Mouse (Mus musculus): ENCODE results near the gene Vps13a. TPM values are rescaled to one million over a fixed set of nuclear protein-coding genes. Genes with fewer than 3 reads are reported as not detected.
"Not testable (repeated sequence)": the region's sequence is repeated elsewhere in the genome, so short reads cannot be mapped to it uniquely, and the experiment has no call there.

Gene Vps13a
- 10 to 100 TPM; 25.9 to 26.8 TPM for total RNA-seq (2021)
- long read RNA-seq, experiment 1, partial matches to known transcripts: 2 of 3 reads
- long read RNA-seq, experiment 1, other reads (novel, unspliced or antisense): 1 of 3 reads
- long read RNA-seq, experiment 2, partial matches to known transcripts: 0 of 1 reads
- long read RNA-seq, experiment 2, other reads (novel, unspliced or antisense): 1 of 1 reads

GRCm38 (mm10) chr19:16780790-16781384, at the start of gene Vps13a:
Gene Vps13a (minus strand): TSS chr19:16780933.
- peak; percentile 91 to 94 for DNase-seq
- intact Hi-C loops (cut with DNase I): no loop called here

GRCm38 (mm10) chr19:16827657-16828056, 46.9 kb upstream of the Vps13a start:
- DNase-seq: no peak
- intact Hi-C loops (cut with DNase I): no loop called here

GRCm38 (mm10) chr19:16825228-16825627, 44.5 kb upstream of the Vps13a start:
- intact Hi-C loops (cut with DNase I): no loop called here
- no peak for DNase-seq

DNA sequence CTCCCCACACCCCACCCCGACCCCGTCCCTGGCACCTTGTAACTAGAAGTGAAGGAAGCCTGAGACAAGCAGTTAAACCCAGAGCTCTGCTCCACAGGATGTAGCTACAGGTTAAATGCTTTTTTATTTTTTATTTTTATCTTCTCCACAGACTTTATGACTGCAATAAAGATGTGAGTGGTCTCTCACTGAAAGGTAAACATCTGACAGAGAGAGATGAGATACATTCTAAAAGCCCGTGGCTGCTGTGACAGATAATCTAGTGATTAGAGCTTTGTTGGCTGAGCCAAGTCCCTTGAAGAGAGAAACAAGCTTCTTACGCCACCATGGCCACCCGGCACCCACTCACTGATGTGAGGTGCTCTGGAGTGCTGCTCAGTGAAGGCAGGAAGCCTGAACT, 34.1 kb upstream of the Vps13a start:
- intact Hi-C loops (cut with DNase I): no loop called here
- DNase-seq: no peak

GRCm38 (mm10) chr19:16813306-16813705, 32.6 kb upstream of the Vps13a start:
- intact Hi-C loops (cut with DNase I): no loop called here
- no peak for DNase-seq

DNA sequence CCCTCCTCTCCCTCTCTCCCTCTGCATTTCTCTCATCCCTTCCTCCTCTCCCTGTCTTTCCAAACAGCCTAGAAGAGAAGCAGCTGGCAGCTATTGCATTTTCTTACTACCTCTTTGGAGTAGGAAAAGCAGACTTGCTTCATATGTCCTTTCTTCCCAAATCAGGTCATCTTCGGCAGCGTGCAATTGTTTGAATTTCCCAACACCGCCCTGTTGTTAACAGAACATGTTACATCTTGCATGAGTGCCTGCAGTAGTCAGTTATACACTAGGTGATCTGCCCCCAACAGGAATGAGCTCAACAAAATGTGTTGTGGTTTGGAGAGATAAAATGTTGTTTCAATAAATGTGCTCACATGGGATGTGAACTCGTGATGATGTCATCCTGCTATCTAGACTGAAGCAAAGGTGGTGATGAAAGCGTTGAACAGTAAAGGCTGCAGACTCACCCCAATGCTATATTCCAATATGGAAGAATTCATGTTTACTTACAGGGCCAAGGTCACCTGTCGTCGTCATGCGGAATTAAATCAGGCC, 31.4 kb upstream of the Vps13a start:
- intact Hi-C loops (cut with DNase I): no loop called here
- no peak for DNase-seq

DNA sequence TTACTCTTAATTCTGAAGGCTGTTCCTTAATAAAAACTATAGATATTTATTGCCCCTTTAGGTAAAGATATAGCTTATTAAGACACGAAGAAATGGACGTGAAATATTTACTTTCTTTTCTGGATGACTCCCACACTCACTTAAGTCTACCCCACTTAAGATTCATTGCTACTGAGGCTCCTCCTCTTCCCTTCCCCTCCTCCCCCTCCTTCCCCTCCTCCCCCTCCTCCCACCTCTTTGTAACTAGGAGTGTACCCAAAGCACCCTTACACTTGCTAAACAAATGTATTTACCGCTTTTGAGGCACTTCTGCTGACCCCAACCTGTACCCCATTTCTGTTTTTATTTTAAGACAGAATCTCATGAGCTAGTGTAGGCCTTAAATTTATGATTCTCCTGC, 24.4 kb upstream of the Vps13a start:
- DNase-seq: no peak
- intact Hi-C loops (cut with DNase I): no loop called here

DNA sequence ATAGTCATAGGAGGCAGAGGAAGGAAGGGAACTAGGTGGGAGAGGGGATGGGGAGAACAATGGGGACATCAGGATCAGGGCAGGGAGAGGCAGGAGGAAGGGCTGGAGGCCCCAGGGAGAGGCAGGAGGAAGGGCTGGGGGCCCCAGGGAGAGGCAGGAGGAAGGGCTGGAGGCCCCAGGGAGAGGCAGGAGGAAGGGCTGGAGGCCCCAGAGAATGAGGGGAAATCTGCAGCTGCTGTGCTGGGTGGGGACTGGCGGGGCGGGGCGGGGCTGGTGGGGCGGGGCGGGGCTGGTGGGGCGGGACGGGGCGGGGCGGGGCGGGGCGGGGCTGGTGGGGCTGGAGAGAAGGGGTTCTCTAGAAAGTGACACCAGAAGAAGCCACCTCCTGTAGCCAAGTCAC, 23.8 kb upstream of the Vps13a start:
- intact Hi-C loops (cut with DNase I): no loop called here
- DNase-seq: no peak

GRCm38 (mm10) chr19:16802707-16803106, 22.0 kb upstream of the Vps13a start:
- DNase-seq: peak; percentile 12 to 59
- intact Hi-C loops (cut with DNase I): no loop called here

GRCm38 (mm10) chr19:16802123-16802522, 21.4 kb upstream of the Vps13a start:
- DNase-seq: no peak
- intact Hi-C loops (cut with DNase I): no loop called here

DNA sequence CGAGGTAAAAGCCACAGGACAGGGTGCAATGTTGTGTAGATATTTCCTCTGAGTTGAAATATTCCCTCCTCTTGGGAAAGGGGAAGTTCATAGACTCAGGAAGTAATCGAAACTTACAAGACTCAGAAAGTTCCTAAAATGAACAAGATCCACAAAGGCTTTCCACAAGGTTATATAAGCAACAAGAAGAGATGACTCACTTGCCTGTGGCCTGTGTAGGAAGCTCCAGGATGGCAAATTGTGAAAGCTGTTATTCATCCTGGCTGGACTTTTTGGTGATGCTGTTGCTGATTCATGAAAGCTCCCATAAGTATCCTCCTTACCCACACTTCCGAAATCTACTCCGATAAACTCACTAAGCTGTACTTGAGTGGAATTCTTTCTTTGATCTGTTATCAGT, 17.2 kb upstream of the Vps13a start:
- no peak for DNase-seq
- intact Hi-C loops (cut with DNase I): loop anchor here (10.0 kb wide), 1 partner anchor 587 kb away; no protein-coding TSS in a partner anchor

DNA sequence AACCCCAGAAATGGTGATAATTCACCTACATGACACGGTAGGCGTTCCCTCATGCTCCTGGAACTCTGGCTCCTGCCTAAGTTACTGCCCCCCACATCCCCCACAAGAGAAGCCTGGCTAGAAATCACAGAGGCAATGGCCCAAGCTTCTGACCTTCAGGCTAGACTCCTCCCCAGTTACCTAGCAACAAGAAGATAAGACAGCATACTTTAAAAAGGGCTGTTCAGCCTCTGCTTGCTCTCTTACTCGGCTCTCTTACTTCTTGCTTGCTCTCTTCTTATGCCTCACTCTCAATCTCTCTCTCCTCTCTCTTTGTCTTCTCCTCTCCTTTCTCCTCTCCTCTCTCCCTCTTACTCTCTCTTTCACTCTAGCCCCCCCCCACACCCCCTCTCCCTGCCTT, 13.8 kb upstream of the Vps13a start:
- not testable (repeated sequence) for DNase-seq
- intact Hi-C loops (cut with DNase I): loop anchor here (10.0 kb wide), 1 partner anchor 590 kb away; no protein-coding TSS in a partner anchor

DNA sequence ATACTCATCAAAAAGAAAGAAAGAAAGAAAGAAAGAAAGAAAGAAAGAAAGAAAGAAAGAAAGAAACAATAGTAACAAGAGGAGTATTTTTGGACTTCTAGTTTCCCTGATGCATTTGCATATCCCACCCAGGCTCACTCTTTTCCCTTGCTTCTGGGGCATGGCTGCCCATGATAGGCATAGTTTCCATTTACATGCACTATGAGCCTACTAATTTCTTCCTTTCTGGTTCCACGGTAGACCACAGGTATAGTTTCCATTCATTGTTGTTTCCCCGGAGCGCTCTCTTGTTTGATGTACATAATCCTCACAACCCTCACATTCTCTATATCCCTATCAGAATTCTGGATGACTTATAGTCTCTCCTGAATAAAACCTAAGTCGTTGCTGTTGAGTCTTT, 9.2 kb upstream of the Vps13a start:
- DNase-seq: no peak
- intact Hi-C loops (cut with DNase I): loop anchor here (10.0 kb wide), 1 partner anchor 595 kb away; no protein-coding TSS in a partner anchor

DNA sequence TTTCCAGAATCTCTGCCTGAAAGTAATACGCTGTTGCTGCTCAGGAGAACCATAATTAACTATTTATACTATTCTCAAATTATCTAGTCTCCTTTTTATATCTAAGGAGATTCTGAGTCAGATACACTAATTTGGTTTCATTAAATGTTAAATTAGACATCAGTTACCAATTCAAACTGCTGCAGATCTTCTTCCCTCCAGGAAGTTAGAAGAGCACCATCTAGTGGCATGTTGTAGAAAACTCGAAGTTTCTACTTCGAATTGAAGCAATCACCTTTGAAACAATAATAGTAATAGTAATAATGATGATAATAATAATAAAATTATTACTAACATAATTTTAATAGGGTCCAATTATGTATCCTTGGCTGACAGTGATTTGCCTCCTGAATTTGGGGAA, 4.1 kb upstream of the Vps13a start:
- intact Hi-C loops (cut with DNase I): no loop called here
- peak in 1 of 2 experiments; percentile 17 for DNase-seq

DNA sequence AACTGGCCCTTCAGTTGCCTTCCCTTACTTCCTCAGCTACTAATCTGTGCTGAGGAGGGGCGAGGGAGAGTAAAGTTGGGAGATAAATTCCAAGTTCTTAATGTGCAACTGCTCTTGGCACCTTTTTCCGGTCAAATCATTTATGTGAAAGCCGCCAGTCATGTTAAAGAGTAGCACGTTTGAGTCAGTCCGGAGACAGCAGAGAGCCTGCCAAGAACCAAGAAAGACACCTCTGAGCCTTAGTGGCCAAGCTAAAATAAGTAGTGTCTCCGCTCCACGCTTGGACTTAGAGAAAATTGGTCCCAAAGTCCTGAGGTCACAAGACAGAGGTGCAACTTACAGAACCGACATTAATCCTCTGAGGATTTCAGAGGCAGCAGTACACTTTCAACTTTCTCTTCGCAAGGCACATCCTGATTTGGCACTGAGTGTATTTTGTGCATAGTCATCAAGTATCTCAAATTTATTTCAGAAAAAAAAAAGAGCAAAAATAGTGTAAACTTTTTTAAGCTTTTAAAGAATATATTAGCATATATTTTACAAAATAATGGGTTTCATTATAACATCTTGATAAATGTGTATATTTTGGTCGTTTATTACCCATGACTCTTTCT, 780 bp upstream of the Vps13a start:
- intact Hi-C loops (cut with DNase I): no loop called here
- DNase-seq: peak in 1 of 2 experiments; percentile 4

DNA sequence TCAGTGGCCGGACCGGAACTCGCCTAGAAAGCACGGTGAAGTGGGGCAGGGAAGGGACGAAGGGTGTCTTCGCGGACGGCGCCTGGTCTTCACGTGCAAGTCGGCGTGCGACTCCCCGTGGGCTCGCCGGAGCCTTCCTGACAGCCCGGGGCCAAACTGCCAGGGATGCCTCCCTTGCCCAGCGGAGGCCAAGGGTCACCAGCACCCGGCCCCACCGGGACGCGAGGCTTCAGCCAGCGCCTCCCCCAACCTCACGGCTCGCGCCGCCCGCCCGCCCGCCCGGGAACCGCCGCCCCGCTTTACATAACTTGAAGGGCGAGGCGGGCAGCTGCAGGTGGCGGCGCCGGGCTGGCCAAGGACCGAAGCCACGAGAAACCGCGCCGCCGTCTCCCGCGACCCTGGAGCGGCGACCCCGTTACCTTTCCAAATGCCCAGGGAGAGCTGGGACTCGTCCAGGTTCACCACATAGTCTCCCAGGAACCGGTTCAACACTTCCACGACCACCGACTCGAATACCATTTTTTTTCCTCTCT, 416 bp downstream of the Vps13a start:
- intact Hi-C loops (cut with DNase I): no loop called here
- DNase-seq: peak; percentile 48 to 52

GRCm38 (mm10) chr19:16779786-16780185, 947 bp downstream of the Vps13a start:
- intact Hi-C loops (cut with DNase I): loop anchor here (10.0 kb wide), 1 partner anchor 615 kb away; the partner anchor contains the start of gene Rfk
- no peak for DNase-seq

- DNase-seq: peak in 1 of 2 experiments; percentile 13
- intact Hi-C loops (cut with DNase I): loop anchor here (10.0 kb wide), 1 partner anchor 616 kb away; the partner anchor contains the start of gene Rfk
Measured at GRCm38 (mm10) chr19:16779281-16779680, 1.5 kb downstream of the Vps13a start.

GRCm38 (mm10) chr19:16778578-16778977, 2.2 kb downstream of the Vps13a start:
- DNase-seq: no peak
- intact Hi-C loops (cut with DNase I): loop anchor here (10.0 kb wide), 1 partner anchor 616 kb away; the partner anchor contains the start of gene Rfk

DNA sequence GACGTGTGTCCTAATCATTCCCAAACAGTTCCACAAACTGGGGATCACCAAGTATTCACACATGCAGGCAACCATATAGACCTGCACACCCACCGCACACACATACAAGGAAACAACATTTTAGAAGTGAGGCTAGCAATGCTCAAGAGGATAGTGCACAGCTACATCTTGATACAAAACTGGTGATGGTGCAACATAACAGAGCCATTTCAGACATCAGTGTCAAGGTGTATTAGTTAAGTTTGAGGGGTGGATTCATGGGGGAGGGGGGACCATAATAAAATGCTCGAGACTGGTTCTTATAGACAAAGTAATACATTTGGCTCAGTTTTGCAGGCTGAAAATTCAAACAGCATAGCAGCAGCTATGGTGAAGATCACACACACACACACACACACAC, 2.8 kb downstream of the Vps13a start:
- intact Hi-C loops (cut with DNase I): loop anchor here (10.0 kb wide), 1 partner anchor 617 kb away; the partner anchor contains the start of gene Rfk
- DNase-seq: no peak

GRCm38 (mm10) chr19:16777391-16777790, 3.3 kb downstream of the Vps13a start:
- not testable (repeated sequence) for DNase-seq
- intact Hi-C loops (cut with DNase I): loop anchor here (10.0 kb wide), 1 partner anchor 617 kb away; the partner anchor contains the start of gene Rfk

Data from heart, postnatal 14 days (tissue).